Mouse (Mus musculus) cerebellum, adult 8-10 months (tissue): ENCODE data around the gene Kcnh4.

Experiments used
- DNase-seq: peaks from one replicate; pipeline ENCODE4 v3.0.0; 2022

Gene Kcnh4

DNA sequence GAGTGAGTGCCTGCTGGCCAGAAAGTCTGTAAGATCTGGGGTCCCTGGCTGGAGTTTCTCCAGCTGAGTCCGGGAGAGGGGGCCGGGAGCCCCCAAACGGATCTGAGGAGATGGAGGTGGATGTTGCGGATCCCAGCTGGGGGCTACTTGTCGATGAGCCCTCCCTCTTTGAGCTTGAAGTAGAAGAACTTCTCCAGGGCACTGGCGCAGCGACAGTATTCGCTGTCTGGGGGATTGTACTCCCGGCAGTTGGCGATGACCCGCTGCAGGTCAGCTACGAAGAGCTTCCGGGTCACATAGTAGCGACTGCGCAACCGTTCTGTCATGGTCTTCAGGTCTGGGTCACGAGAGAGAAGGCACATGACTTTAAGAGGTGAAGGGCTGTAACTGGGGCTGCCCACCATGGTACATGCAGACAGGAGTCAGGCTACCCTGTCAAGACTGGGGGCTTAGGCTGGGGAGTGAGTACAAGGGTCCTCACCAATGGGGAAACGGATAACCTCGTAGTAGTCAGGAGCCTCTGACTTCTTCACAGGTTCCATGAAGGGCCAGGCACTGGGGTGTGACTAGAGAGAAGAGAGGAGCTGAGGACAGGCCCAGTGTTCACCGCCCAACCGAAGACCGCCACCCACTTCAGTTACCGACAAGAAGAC lies 54.5 kb downstream of the Kcnh4 start:
- DNase-seq: no peak

DNA sequence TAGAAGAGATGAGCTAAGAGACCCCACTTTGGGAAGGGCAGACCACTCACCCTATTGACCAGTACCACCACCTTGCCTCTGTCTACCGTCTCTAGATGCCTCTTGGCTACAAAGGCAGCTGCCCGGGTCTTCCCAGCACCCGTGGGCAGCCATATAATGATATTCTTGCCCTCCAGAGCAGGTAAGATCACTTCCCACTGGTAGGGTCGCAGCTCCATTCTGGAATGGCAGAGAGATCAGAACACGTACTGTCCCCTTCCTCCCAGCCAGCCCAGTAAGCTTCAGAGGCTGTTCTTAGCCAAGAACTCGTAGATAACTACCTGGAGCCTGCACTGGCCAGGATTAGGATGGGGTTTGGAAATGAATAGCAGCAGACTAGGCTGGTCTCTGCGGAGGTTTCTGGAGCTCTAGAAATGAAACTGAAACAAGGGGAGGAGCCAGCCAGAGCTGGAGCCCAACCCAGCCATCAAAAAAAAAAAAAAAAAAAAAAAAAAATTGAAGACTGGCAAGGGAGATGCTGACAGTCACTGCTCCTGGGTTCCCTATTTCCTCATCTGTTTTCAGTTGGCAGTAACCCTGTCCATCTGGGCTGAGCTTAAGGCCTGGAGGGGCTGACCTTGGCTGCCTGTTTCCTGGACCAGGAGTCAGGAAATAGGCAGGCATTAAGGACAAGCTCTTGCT lies 55.8 kb downstream of the Kcnh4 start, which contains the start of gene Dhx58:
Dhx58 (minus strand) TSS at position 421 of the 681 bp plus-strand sequence.
- DNase-seq: no peak

DNA sequence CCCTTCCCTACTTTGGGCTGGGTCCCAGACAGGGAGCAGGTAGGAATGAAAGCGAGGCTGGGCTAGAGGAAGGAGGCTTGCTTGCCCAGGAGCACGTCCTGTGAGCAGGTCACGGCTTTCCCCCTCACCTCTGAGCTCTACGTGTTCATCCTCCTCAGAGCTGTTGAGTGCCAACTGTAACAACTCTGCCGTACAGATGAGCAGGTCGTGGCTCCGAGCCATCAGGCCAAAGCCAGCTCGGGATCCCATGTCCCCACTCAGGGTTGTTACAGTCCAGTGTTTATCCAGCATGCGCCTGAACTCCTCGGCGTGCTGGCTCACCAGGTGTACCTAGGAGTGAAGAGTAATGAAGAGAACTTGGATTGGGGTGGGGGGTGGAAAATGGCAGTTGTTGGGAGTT lies 56.4 kb downstream of the Kcnh4 start:
- no peak for DNase-seq

DNA sequence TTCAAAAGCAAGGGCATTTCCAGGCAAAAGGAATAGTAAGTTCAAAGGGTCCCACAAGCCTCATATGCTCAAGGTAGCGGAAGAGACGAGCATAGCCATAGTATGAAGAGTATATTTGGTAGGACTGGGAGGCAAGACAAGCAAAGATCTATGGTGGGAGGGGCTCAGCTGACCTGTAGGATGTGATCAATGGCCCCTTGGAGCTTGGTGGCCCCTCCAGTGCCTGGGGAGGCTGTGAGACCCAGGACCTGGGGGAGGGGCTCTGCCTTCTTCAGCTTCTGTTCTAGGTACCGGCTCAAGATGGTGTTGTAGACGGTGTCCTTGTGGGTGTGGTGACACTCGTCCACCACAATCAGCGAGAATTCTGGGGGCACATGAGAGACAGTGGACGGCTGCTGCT lies 56.8 kb downstream of the Kcnh4 start:
- DNase-seq: no peak

DNA sequence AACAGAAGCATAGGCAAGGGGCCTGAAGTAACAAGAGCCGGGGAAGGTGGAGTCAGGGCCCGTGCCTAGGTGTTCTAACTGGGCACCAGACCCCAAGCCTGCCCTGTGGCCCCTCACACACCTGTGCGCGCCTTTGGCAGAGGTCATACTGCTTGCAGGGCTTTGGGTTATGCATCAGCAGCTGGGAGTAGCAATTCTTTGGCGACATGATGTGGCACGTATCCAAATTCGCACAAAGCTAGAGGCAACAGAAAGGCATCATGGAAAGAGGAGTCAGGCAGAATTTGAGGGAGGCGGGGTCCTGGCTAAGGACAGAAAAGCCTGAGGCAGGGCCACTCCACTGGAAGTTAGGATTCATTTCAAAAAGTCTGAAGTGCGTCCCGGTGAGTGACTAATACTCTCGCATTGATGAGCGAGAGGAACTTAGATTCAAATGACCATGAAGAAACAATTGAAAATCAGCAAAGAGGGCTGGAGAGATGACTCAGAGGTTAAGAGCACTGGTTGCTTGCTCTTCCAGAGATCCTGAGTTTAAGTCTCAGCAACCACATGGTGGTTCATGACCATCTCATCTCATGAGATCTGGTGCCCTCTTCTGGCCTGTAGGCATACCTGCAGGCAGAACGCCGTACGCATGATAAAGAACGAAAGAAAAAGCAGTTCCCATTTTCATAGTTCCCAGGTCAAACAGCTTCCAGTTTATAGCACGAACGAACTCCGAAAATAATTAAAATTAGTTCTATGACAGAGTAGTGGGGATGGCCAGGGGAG lies 57.5 kb downstream of the Kcnh4 start:
- peak; percentile 64 for DNase-seq

DNA sequence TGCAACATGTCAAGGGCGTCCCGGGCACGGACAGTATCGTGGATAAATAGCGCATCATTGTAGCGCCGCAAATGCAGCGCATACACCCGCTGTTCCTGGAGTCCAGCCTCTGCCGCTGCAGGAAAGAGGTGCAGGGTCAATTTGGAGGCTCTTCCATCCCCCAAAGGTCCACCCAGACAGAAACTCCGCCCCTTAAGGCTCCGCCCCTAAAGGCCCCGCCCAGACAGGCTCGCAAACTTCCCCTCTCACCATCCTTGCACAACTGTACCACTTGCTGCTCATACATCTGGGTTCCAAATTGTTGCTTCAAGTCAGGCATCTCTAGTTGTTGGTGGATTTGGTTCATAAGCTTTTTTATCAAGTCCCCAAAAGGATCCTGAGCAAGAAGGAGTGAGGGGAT lies 58.4 kb downstream of the Kcnh4 start:
- DNase-seq: no peak

DNA sequence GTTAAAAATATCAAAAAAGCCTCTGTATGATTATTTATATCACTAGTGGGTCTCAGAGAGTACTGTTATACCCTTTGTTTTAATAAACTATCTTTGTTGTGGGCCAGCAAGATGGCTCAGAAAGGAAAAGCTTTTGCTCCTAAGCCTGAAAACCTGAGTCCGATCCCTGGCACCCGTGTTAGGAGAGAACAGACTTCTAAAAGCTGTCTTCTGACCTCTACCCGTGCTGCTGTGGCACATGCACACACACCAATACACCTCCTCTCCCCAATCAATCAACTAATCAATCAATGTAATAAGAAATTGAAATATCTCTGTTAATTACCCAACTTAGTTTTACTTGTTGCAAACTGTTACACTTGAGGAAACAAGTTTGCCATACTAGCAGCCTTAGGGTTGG lies 59.0 kb downstream of the Kcnh4 start:
- DNase-seq: no peak

DNA sequence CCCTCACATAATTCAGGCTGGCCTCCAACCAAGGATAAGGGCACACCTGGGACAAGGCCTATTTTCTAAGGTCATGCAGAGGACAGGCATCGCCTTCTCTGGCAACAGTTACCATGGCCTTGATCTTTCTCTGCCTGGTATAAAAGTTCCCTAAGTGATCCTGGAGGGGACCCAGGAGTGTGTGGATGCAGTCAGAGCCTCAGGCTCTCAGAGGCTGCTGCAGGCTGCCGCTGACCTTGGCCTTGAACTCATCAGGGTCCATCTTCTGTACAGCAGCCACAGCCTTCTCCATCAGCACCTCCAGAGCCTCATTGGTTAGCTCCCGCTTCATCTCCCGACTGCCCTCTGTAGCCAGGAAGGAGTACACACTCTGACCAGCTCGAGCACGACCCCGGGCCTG lies 61.8 kb downstream of the Kcnh4 start:
- DNase-seq: no peak

DNA sequence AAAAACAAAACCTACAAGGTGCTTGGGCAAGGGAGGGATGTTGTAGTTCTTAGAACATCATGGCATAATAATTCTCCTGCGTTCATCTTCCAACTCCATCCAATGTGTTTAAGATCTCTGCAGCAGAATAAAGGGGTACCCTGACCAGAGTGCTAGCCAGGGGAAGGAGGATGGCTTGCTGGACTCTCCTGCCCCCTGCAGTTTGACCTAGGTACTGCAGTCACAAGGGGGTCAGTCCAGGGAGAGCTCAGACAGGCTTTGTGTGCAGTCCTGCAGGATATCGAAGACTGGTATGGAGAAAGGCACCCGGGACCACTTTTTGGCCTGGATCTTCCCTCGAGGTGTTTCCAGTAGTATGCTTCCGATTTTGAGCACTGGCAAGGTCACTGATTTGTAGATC lies 64.8 kb downstream of the Kcnh4 start:
- peak; percentile 74 for DNase-seq

DNA sequence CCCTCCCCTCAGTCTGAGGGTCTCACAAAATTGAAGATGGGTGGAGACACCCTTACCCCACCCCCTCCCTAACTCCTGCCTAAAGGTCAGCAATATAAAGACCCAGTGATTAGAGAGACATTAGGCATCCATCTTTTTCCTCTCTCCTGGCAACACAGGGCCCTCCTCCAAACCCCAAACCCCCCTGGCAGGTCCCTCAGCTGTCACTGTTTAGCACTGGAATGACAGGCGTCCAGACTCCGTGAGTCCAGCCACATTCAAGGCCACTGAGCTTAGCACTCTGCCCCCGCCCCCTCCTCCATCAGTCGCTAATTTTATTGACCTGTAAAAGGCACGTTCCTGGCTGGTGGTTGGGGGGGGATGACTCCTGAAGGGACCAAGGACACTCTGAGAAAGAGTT lies 66.6 kb downstream of the Kcnh4 start:
- DNase-seq: no peak

DNA sequence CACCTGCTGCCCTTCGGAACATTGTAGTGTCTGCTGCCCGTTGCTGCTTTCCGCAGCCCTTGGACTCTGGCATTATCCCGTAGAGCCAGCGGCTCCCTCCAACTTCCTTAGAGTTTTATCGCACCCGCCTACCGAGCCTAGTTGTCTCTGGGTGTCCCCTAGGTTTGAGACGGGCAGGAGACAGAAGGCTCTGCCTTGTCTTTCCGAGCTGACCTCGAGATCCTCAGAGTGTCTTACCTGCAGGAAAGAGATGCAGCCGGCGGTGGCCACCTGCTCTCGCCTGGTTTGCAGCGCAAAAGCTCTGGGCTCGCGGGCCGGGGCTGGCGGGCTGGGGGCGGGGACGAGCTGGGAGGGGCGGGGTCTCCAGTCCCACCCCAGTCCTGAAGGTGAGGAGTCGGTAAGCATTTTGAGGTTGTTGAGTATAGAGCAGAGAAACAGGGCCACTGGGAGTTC lies 67.6 kb downstream of the Kcnh4 start, which contains the start of gene Zfp385c:
Zfp385c (minus strand) TSS at position 292 of the 453 bp plus-strand sequence.
- no peak for DNase-seq

DNA sequence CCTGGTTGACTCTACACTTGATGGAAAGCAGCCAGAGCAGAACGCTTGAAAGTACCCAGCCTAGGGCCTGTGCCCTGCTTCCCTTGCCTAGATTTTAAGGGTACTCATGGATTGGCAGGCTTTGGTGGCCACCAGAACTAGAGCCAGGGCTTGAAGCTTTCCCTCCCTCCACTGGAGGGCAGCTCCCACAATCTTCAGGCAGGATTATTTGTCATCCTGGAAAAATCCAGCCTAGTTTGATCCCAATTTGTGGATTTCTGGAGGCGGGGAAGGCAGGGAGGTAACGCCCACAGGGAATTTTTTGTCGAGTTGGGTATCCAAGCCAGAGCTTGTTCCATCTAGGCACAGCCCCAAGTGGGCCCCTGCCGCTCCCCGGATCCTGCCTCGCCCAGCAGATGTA lies 69.4 kb downstream of the Kcnh4 start:
- DNase-seq: no peak
